Mouse (Mus musculus) kidney, adult 9 months (tissue): Measurements from ENCODE around the gene Hint2.
A peak's percentile ranks its signal among the peaks of the same experiment; 100 is the strongest.

Experiments used
- DNase-seq: peaks from one replicate; pipeline ENCODE4 v3.0.0; 2022

The Hint2 gene

GRCm38 (mm10) chr4:43653161-43654015 is 2.9 kb downstream of the Hint2 start, which contains the start of gene Spag8:
Gene Spag8 (minus strand): TSS chr4:43653594.
- no peak for DNase-seq

- peak; percentile 84 for DNase-seq
Observed at GRCm38 (mm10) chr4:43652726-43653125, 3.5 kb downstream of the Hint2 start.

- no peak for DNase-seq
Observed at GRCm38 (mm10) chr4:43649783-43650182, 6.5 kb downstream of the Hint2 start.

- no peak for DNase-seq
Observed at GRCm38 (mm10) chr4:43640491-43640890, 15.8 kb downstream of the Hint2 start.

GRCm38 (mm10) chr4:43640076-43640475 is 16.2 kb downstream of the Hint2 start:
- DNase-seq = no peak

GRCm38 (mm10) chr4:43636751-43637150 is 19.5 kb downstream of the Hint2 start:
- DNase-seq = no peak

GRCm38 (mm10) chr4:43634621-43635374 is 21.5 kb downstream of the Hint2 start:
- no peak for DNase-seq

GRCm38 (mm10) chr4:43633736-43634135 is 22.5 kb downstream of the Hint2 start:
- DNase-seq = no peak

GRCm38 (mm10) chr4:43633296-43633695 is 23.0 kb downstream of the Hint2 start:
- no peak for DNase-seq

- peak; percentile 33 for DNase-seq
Observed at GRCm38 (mm10) chr4:43631956-43632920, 24.0 kb downstream of the Hint2 start.

- DNase-seq = no peak
Observed at GRCm38 (mm10) chr4:43631046-43631955, 25.0 kb downstream of the Hint2 start, which contains the start of gene Npr2. Gene Npr2 (plus strand): TSS chr4:43631935.

GRCm38 (mm10) chr4:43630671-43631045 is 25.6 kb downstream of the Hint2 start:
- DNase-seq = no peak

- peak; percentile 94 for DNase-seq
Observed at GRCm38 (mm10) chr4:43630030-43630581, 26.2 kb downstream of the Hint2 start.

- no peak for DNase-seq
Observed at GRCm38 (mm10) chr4:43629106-43629817, 27.0 kb downstream of the Hint2 start.

GRCm38 (mm10) chr4:43620146-43620778 is 36.0 kb downstream of the Hint2 start:
- no peak for DNase-seq

GRCm38 (mm10) chr4:43613060-43613730 is 43.1 kb downstream of the Hint2 start:
- no peak for DNase-seq

- no peak for DNase-seq
Observed at GRCm38 (mm10) chr4:43612534-43612933, 43.7 kb downstream of the Hint2 start.

GRCm38 (mm10) chr4:43604751-43605685 is 51.2 kb downstream of the Hint2 start:
- DNase-seq = no peak
